Mouse (Mus musculus): ENCODE data around the gene Whamm.

The Whamm gene

GRCm38 (mm10) chr7:81571108-81571940, at the start of gene Whamm:
TSS of gene Whamm (plus strand) at chr7:81571266.
- no peaks in the 10 kb centered on the region for H3K27me3 ChIP-seq (ENCODE audit: control insufficient read depth, insufficient read depth, low read length, poor library complexity, severe bottlenecking)
- H3K36me3 ChIP-seq (ENCODE audit: control insufficient read depth, insufficient read depth, low read length, poor library complexity, severe bottlenecking): peaks cover 3% of the 10 kb centered on the region; the same call in 1 of the 2 replicates
- peak; percentile 94 for DNase-seq (ENCODE audit: low read depth, low spot score)

GRCm38 (mm10) chr7:81523008-81523662, 47.9 kb upstream of the Whamm start:
- no peaks in the 10 kb centered on the region for H3K36me3 ChIP-seq (ENCODE audit: control insufficient read depth, insufficient read depth, low read length, poor library complexity, severe bottlenecking)
- H3K27me3 ChIP-seq (ENCODE audit: control insufficient read depth, insufficient read depth, low read length, poor library complexity, severe bottlenecking): no peaks in the 10 kb centered on the region
- peak; percentile 96 for DNase-seq (ENCODE audit: low read depth, low spot score)

- no peaks in the 10 kb centered on the region for H3K36me3 ChIP-seq (ENCODE audit: control insufficient read depth, insufficient read depth, low read length, poor library complexity, severe bottlenecking)
- DNase-seq (ENCODE audit: low read depth, low spot score): no peak
- no peaks in the 10 kb centered on the region for H3K27me3 ChIP-seq (ENCODE audit: control insufficient read depth, insufficient read depth, low read length, poor library complexity, severe bottlenecking)
These were observed 47.4 kb upstream of the Whamm start for GRCm38 (mm10) chr7:81523663-81524017.

DNA sequence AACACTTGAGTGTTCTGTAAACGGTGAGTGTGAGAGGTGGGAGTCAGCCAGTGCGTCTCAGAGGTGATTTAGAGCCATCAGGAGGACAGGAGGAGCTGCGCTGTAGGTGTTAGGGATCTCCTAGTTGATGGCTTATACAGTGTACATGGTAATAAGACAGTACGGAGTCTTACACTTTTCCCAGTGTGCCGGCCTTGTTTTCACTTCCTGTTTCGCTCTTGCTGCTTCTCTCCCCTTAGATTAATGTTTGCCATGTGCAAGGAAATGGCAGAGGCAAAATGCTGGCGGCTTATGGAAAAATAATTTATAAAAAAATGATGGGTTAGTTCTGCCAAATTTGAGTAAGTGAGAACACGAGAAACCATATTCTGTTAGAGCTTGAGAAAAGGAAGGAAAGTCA, 42.1 kb upstream of the Whamm start:
- H3K36me3 ChIP-seq (ENCODE audit: control insufficient read depth, insufficient read depth, low read length, poor library complexity, severe bottlenecking): peaks cover 5% of the 10 kb centered on the region
- DNase-seq (ENCODE audit: low read depth, low spot score): no peak
- H3K27me3 ChIP-seq (ENCODE audit: control insufficient read depth, insufficient read depth, low read length, poor library complexity, severe bottlenecking): no peaks in the 10 kb centered on the region

DNA sequence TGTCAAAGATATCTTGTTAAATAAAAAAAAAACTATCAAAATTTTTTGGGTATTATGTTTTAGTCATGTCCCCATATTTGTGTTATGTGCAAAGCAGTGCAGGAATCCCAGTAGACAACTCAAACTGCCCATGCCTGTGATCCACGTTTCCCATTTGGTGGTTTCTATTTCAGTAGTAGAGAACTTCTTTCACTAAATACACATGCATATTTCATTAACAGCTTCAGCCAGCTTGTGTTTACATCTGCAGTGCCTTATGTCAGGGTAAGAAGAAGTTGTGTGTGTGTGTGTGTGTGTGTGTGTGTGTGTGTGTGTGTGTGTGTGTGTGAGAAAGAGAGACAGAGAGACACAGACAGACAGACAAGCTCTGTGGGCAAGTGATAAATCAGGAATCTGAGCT, 39.6 kb upstream of the Whamm start:
- DNase-seq (ENCODE audit: low read depth, low spot score): no peak
- no peaks in the 10 kb centered on the region for H3K27me3 ChIP-seq (ENCODE audit: control insufficient read depth, insufficient read depth, low read length, poor library complexity, severe bottlenecking)
- H3K36me3 ChIP-seq (ENCODE audit: control insufficient read depth, insufficient read depth, low read length, poor library complexity, severe bottlenecking): peaks cover 7% of the 10 kb centered on the region

- Histone ChIP-seq H3K27me3 (ENCODE audit: control insufficient read depth, insufficient read depth, low read length, poor library complexity, severe bottlenecking) (no peaks in the 10 kb centered on the region), H3K36me3 (ENCODE audit: control insufficient read depth, insufficient read depth, low read length, poor library complexity, severe bottlenecking) (peaks cover 4% of the 10 kb centered on the region)
- DNase-seq (ENCODE audit: low read depth, low spot score): no peak
These were observed 34.6 kb upstream of the Whamm start for GRCm38 (mm10) chr7:81536478-81536877.

- Histone ChIP-seq H3K27me3 (ENCODE audit: control insufficient read depth, insufficient read depth, low read length, poor library complexity, severe bottlenecking) (no peaks in the 10 kb centered on the region), H3K36me3 (ENCODE audit: control insufficient read depth, insufficient read depth, low read length, poor library complexity, severe bottlenecking) (peaks cover 3% of the 10 kb centered on the region; the same call in 1 of the 2 replicates)
- peak; percentile 63 for DNase-seq (ENCODE audit: low read depth, low spot score)
These were observed 32.9 kb upstream of the Whamm start for GRCm38 (mm10) chr7:81538070-81538675.

GRCm38 (mm10) chr7:81539565-81539964, 31.5 kb upstream of the Whamm start:
- Histone ChIP-seq H3K27me3 (ENCODE audit: control insufficient read depth, insufficient read depth, low read length, poor library complexity, severe bottlenecking) (no peaks in the 10 kb centered on the region), H3K36me3 (ENCODE audit: control insufficient read depth, insufficient read depth, low read length, poor library complexity, severe bottlenecking) (0 out of 2 replicates have a peak, but pooled peaks cover 2% of the 10 kb centered on the region)
- DNase-seq (ENCODE audit: low read depth, low spot score): no peak

DNA sequence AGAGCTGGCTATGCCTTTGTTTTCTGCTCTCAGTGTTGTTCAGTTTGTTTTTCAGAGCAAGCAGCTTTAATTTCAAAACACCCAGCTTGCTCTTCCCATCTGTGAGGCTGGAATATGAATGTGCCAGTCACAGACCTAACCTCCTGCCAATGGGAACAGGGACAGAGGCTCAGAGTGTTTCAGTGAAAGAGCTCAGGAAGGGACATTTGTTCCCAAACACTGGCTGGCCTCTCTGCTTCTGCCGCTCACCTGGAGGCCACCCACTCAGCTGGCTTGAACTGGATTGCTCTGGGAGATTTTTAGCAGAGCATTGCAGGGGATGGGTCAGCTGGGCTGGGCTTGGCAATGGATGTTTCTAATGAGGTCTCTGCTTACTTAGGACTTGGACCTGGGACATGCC, 30.1 kb upstream of the Whamm start:
- Histone ChIP-seq H3K36me3 (ENCODE audit: control insufficient read depth, insufficient read depth, low read length, poor library complexity, severe bottlenecking) (no peaks in the 10 kb centered on the region), H3K27me3 (ENCODE audit: control insufficient read depth, insufficient read depth, low read length, poor library complexity, severe bottlenecking) (no peaks in the 10 kb centered on the region)
- DNase-seq (ENCODE audit: low read depth, low spot score): no peak

DNA sequence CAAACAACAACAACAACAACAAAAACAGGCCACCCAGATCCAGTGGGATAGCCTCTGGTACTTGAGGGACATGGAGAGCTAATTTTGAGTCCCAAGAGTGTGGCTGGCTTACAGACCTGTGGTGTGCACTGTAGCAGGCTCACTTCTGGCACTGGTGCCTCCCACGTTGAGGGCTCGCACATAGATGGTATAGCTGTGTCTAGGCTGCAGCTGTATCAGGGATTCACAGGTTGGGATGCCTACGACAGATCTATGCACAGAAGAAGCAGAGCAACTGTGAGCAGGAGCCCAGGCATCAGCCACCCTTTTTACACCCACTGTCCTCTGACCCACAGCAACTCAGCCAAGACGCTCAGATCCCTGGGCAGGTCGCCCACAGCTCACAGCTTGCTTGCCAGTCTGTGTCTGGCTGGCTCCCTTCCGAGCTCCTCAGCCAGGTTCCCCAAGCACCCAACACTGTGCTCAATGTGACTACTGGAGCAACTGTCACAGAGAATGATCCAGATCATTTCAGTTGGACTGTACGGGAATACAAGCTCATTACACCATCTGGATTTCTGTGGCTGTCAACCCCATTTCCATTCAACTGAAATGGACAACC, 29.0 kb upstream of the Whamm start:
- DNase-seq (ENCODE audit: low read depth, low spot score): no peak
- Histone ChIP-seq H3K36me3 (ENCODE audit: control insufficient read depth, insufficient read depth, low read length, poor library complexity, severe bottlenecking) (no peaks in the 10 kb centered on the region), H3K27me3 (ENCODE audit: control insufficient read depth, insufficient read depth, low read length, poor library complexity, severe bottlenecking) (no peaks in the 10 kb centered on the region)

DNA sequence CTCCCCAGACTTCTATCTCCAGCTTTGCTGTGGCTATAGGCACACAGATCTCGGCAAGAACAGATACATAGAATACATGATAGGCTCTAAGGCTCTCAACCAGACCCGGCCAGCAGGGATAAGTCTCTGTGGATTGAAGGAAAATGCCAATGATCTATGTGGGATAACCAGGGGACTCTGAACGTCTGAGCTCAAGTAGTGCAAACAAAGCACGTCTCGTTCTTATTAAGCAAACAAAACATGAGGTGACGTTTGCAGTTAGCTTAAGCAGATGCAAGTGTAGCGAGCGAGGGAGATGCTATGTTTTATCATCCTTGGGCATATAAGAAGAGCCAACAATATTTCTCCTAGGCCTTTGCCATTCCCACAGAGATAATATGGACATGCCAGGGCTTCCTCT, 28.1 kb upstream of the Whamm start:
- DNase-seq (ENCODE audit: low read depth, low spot score): no peak
- Histone ChIP-seq H3K27me3 (ENCODE audit: control insufficient read depth, insufficient read depth, low read length, poor library complexity, severe bottlenecking) (no peaks in the 10 kb centered on the region), H3K36me3 (ENCODE audit: control insufficient read depth, insufficient read depth, low read length, poor library complexity, severe bottlenecking) (no peaks in the 10 kb centered on the region)

GRCm38 (mm10) chr7:81548864-81549263, 22.2 kb upstream of the Whamm start:
- no peak for DNase-seq (ENCODE audit: low read depth, low spot score)
- Histone ChIP-seq H3K36me3 (ENCODE audit: control insufficient read depth, insufficient read depth, low read length, poor library complexity, severe bottlenecking) (no peaks in the 10 kb centered on the region), H3K27me3 (ENCODE audit: control insufficient read depth, insufficient read depth, low read length, poor library complexity, severe bottlenecking) (no peaks in the 10 kb centered on the region)

DNA sequence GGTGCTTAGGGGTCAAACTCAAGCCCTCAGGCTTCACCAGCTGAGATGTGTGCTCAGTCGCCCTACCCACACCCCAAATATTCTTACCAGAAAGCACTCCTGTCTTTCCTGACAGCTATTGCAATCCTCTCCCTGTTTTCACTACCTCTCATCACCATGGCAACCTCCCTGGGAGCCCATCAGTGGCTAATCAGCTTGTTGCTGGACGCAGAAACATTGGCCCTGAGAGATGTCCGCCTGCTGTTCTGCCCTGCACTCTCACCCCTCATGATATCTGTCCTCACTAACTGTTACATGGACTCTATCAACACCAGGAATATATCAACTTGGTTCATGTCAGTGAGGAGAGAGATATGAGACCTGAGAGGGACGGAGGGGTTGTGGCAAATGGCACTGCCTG, 17.5 kb upstream of the Whamm start:
- Histone ChIP-seq H3K36me3 (ENCODE audit: control insufficient read depth, insufficient read depth, low read length, poor library complexity, severe bottlenecking) (no peaks in the 10 kb centered on the region), H3K27me3 (ENCODE audit: control insufficient read depth, insufficient read depth, low read length, poor library complexity, severe bottlenecking) (no peaks in the 10 kb centered on the region)
- DNase-seq (ENCODE audit: low read depth, low spot score): no peak

DNA sequence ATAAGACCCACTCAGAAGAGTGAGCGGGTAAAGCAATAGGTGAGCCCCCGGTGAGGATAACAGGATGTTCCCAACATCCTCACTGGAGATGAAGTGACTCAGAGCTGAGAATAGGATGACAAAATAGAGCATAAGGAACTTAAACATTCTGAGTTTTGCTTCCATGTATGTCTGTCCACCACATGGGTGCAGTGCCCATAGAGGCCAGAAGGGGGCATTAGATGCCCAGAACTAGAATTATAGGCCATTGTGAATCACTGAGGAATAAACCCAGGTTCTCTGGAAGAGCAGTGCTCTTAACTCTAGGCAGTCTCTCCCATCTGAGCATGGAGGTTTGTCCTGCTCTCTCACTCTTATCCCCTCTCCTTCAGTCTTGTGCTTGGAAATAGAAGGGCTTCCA, 16.7 kb upstream of the Whamm start:
- DNase-seq (ENCODE audit: low read depth, low spot score): peak; percentile 34
- no peaks in the 10 kb centered on the region for H3K27me3 ChIP-seq (ENCODE audit: control insufficient read depth, insufficient read depth, low read length, poor library complexity, severe bottlenecking)
- no peaks in the 10 kb centered on the region for H3K36me3 ChIP-seq (ENCODE audit: control insufficient read depth, insufficient read depth, low read length, poor library complexity, severe bottlenecking)

DNA sequence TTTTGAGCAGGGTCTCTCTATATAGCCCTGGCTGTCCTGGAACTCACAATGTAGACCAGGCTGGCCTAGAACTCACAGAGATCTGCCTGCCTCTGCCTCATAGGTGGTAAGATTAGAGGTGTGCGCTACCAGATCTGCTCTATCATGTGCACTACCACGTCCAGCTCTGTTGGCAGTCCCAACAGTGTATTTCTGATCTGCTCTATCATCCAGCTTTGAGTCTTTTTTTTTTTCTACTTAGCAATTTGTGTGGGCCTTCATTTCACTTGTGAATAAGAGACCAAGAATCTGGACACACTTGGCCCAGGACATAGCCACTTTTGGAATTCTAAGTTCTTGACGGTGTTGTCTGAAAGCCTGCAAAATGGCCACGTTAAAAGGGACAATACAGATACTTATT, 14.2 kb upstream of the Whamm start:
- H3K36me3 ChIP-seq (ENCODE audit: control insufficient read depth, insufficient read depth, low read length, poor library complexity, severe bottlenecking): no peaks in the 10 kb centered on the region
- H3K27me3 ChIP-seq (ENCODE audit: control insufficient read depth, insufficient read depth, low read length, poor library complexity, severe bottlenecking): no peaks in the 10 kb centered on the region
- no peak for DNase-seq (ENCODE audit: low read depth, low spot score)
